Mouse (Mus musculus) midbrain, embryonic 10.5 days (tissue): ENCODE measurements around the gene Selenbp1. TPM values are rescaled to one million over a fixed set of nuclear protein-coding genes. Genes with fewer than 3 reads are reported as not detected.

ENCODE experiments used
- DNase-seq: peaks from one replicate; pipeline ENCODE4 v3.0.0-alpha.2; 2017; ENCODE audit warnings: low spot score
- H3K27ac ChIP-seq: fragments of 300-500 bp; sonication (generic); replicated peaks from 2 replicates; pipeline ENCODE4 v1.5.1; 2016; ENCODE audit warnings: mild to moderate bottlenecking
- H3K27me3 ChIP-seq: fragments of 300-500 bp; sonication (generic); 2 replicates; pipeline ENCODE4 v1.6.1; 2016; ENCODE audit warnings: low read depth, mild to moderate bottlenecking; ENCODE audit not compliant: poor library complexity, severe bottlenecking
- H3K36me3 ChIP-seq: fragments of 300-500 bp; sonication (generic); 2 replicates; pipeline ENCODE4 v1.6.1; 2016; ENCODE audit warnings: mild to moderate bottlenecking, moderate library complexity
- H3K4me1 ChIP-seq: fragments of 300-500 bp; sonication (generic); 2 replicates; pipeline ENCODE4 v1.6.1; 2016
- H3K4me3 ChIP-seq: fragments of 300-500 bp; sonication (generic); 2 replicates; pipeline ENCODE4 v1.5.1; 2016; ENCODE audit warnings: mild to moderate bottlenecking, moderate library complexity
- H3K9me3 ChIP-seq: fragments of 300-500 bp; sonication (generic); replicated peaks from 2 replicates; pipeline ENCODE4 v1.6.1; 2016; ENCODE audit warnings: mild to moderate bottlenecking
- WGBS: fragments of 180-500 bp; shearing (Covaris S2); methylation state at CpG from one replicate; pipeline ENCODE4 v1.1.7; 2016; 5-methylcytosine and 5-hydroxymethylcytosine counted together
- polyA plus RNA-seq: library from polyadenylated mRNA; unstranded; fragments of >200 nt; fragmentation: Nextera tagmentation; extraction: Ambion mirVana; gene quantifications from 2 replicates; pipeline ENCODE4 v1.2.1, GENCODE M21; 2016

Selenbp1 gene
- polyA plus RNA-seq, 1 experiment from 2014 or later = 4.2 TPM

- no peak for DNase-seq
- WGBS = 73% methylated on average over 1 of the region's 1 CpGs
- no peaks in the 10 kb centered on the region for H3K9me3 ChIP-seq
- no peak overlapping the region for H3K27ac ChIP-seq
- no peak overlapping the region for H3K4me3 ChIP-seq
- no peaks in the 10 kb centered on the region for H3K36me3 ChIP-seq
- no peaks in the 10 kb centered on the region for H3K4me1 ChIP-seq
- H3K27me3 ChIP-seq = no peaks in the 10 kb centered on the region
These were observed 33.0 kb downstream of the Selenbp1 start for GRCm38 (mm10) chr3:94965878-94966277.

DNA sequence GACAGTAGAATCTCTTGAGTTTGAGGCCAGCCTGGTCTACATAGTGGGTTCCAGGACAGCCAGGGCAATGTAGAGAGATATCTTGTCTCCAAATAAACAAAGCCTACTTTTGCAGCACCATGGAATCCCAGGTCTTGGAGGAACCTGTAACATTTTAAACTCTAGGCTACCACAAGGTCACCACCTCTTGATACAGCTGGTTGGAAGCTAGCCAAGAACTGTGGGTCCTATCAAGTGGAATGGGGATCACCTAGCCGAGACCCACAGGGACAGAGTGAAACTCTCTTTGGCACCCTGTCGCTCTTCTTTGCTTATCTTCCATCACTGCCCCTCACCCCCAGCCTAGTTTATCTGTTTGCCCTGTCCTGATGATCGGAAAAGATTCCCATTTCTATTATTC lies 39.7 kb downstream of the Selenbp1 start:
- no peak overlapping the region for H3K27ac ChIP-seq
- H3K27me3 ChIP-seq = no peaks in the 10 kb centered on the region
- 77% methylated on average over 3 of the region's 3 CpGs for WGBS
- H3K36me3 ChIP-seq = peaks cover 6% of the 10 kb centered on the region
- no peaks in the 10 kb centered on the region for H3K9me3 ChIP-seq
- H3K4me3 ChIP-seq = no peak overlapping the region
- no peak for DNase-seq
- H3K4me1 ChIP-seq = peaks cover 21% of the 10 kb centered on the region

- H3K4me1 ChIP-seq = peaks cover 21% of the 10 kb centered on the region
- no peaks in the 10 kb centered on the region for H3K9me3 ChIP-seq
- DNase-seq = no peak
- 75% methylated on average over 5 of the region's 5 CpGs for WGBS
- peak overlapping the region; percentile 93 for H3K4me3 ChIP-seq
- no peaks in the 10 kb centered on the region for H3K27me3 ChIP-seq
- H3K27ac ChIP-seq = peak overlapping the region; percentile 97; the same call in 1 of the 2 replicates
- H3K36me3 ChIP-seq = peaks cover 12% of the 10 kb centered on the region
These were observed 40.8 kb downstream of the Selenbp1 start for GRCm38 (mm10) chr3:94973620-94974019.

GRCm38 (mm10) chr3:94974026-94974527 lies 41.2 kb downstream of the Selenbp1 start:
- Histone ChIP-seq H3K4me3 (peak overlapping the region; percentile 93), H3K27me3 (no peaks in the 10 kb centered on the region), H3K9me3 (no peaks in the 10 kb centered on the region), H3K4me1 (peaks cover 21% of the 10 kb centered on the region), H3K36me3 (peaks cover 14% of the 10 kb centered on the region), H3K27ac (peak overlapping the region; percentile 97)
- no peak for DNase-seq
- 20% methylated on average over 9 of the region's 9 CpGs for WGBS

DNA sequence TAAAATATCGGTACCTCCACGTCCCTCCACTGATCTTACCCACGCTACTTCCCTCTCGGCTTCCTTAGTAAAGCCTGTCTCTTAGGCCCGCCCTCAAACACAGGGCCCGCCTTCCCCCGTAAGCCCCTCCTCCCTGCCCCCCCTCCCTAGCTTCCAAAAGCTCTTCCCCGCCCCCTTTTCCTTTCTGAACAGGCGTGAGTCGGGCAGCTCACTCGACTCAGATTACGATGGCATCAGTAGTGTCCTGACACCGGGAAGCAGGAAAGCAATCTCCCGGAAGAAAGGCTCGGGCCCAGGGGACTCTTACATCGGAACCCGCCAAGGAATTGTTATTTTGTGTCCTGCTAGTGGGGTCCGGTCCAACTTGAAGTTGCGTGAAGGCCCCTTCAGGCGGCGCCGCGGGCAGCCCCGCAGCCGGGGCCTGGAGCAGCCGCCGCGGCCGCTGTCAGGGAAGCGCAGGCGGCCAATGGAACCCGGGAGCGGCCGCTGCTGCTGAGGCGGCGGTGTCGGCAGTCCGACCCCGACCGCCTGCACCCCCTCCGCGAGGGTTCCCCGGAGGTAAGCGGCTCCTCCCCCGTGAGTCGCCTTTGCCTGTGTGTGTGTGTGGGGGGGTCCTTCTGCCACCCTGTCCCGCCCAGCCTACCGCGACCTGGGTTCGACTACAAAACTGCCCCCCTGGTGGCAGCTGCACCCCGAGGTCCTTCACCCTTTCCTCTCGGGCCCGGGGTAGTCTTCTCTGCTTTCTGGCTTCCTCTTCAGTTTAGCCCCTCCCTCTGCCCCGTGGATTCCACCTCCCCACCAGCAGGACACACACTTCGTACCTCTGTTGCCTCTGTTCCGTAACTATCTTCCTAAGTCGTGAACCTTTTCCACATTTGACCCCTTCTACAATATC lies 41.9 kb downstream of the Selenbp1 start, which contains the start of gene Pi4kb:
Gene Pi4kb, plus strand, starts transcription at position 204 of the 895 bp plus-strand sequence.
- peaks cover 18% of the 10 kb centered on the region for H3K36me3 ChIP-seq
- H3K27me3 ChIP-seq = no peaks in the 10 kb centered on the region
- peak; percentile 92 for DNase-seq
- H3K4me3 ChIP-seq = peak within 1 kb of the TSS; percentile 93
- H3K4me1 ChIP-seq = peaks cover 21% of the 10 kb centered on the region
- no peaks in the 10 kb centered on the region for H3K9me3 ChIP-seq
- H3K27ac ChIP-seq = peak within 1 kb of the TSS; percentile 97
- under 1% methylated on average over 57 of the region's 57 CpGs for WGBS

DNA sequence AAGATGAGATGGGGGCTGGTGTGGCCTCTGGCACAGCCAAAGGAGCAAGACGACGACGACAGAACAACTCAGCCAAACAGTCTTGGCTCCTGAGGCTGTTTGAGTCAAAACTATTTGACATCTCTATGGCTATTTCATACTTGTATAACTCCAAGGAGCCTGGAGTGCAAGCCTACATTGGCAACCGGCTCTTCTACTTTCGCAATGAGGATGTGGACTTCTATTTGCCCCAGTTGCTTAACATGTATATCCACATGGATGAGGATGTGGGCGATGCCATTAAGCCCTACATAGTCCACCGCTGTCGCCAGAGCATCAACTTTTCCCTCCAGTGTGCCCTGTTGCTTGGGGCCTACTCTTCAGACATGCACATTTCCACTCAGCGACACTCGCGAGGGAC lies 51.5 kb downstream of the Selenbp1 start:
- no peaks in the 10 kb centered on the region for H3K9me3 ChIP-seq
- H3K4me3 ChIP-seq = no peak overlapping the region
- peaks cover 4% of the 10 kb centered on the region for H3K4me1 ChIP-seq
- H3K36me3 ChIP-seq = peaks cover 82% of the 10 kb centered on the region
- no peaks in the 10 kb centered on the region for H3K27me3 ChIP-seq
- H3K27ac ChIP-seq = no peak overlapping the region
- 90% methylated on average over 11 of the region's 11 CpGs for WGBS
- DNase-seq = no peak

- H3K9me3 ChIP-seq = no peaks in the 10 kb centered on the region
- H3K4me1 ChIP-seq = peaks cover 5% of the 10 kb centered on the region
- H3K27me3 ChIP-seq = no peaks in the 10 kb centered on the region
- no peak overlapping the region for H3K27ac ChIP-seq
- no peak for DNase-seq
- WGBS = 93% methylated on average over 2 of the region's 2 CpGs
- no peak overlapping the region for H3K4me3 ChIP-seq
- H3K36me3 ChIP-seq = peaks cover 81% of the 10 kb centered on the region
These were observed 52.7 kb downstream of the Selenbp1 start for GRCm38 (mm10) chr3:94985513-94985912.

- Histone ChIP-seq H3K9me3 (no peaks in the 10 kb centered on the region), H3K4me3 (no peak overlapping the region), H3K27me3 (no peaks in the 10 kb centered on the region), H3K4me1 (peaks cover 5% of the 10 kb centered on the region), H3K27ac (no peak overlapping the region), H3K36me3 (peaks cover 76% of the 10 kb centered on the region)
- DNase-seq = no peak
These were observed 54.7 kb downstream of the Selenbp1 start for GRCm38 (mm10) chr3:94987578-94987977.

GRCm38 (mm10) chr3:94989159-94989761 lies 56.4 kb downstream of the Selenbp1 start:
- DNase-seq = no peak
- no peak overlapping the region for H3K4me3 ChIP-seq
- peaks cover 5% of the 10 kb centered on the region for H3K4me1 ChIP-seq
- H3K9me3 ChIP-seq = no peaks in the 10 kb centered on the region
- no peaks in the 10 kb centered on the region for H3K27me3 ChIP-seq
- WGBS = 62% methylated on average over 9 of the region's 9 CpGs
- peaks cover 80% of the 10 kb centered on the region for H3K36me3 ChIP-seq
- no peak overlapping the region for H3K27ac ChIP-seq

Other genes starting within 250 kb of the Selenbp1 start
- gene Selenbp2, start 239.5 kb upstream of the Selenbp1 start, polyA plus RNA-seq = not detected in 2 replicates
- 5.7 and 5.9 TPM in 2 replicates for gene Cgn, start 146.6 kb upstream of the Selenbp1 start, polyA plus RNA-seq
- 17.9 and 21.7 TPM in 2 replicates for gene Pogz, start 95.5 kb upstream of the Selenbp1 start, polyA plus RNA-seq
- 349 and 357 TPM in 2 replicates for gene Psmb4, start 46.1 kb upstream of the Selenbp1 start, polyA plus RNA-seq
- gene Rfx5, start 21.0 kb downstream of the Selenbp1 start, polyA plus RNA-seq = 4.9 and 5.1 TPM in 2 replicates
- 21.4 and 24.9 TPM in 2 replicates for gene Pi4kb, start 41.7 kb downstream of the Selenbp1 start, polyA plus RNA-seq
- gene Zfp687, start 82.4 kb downstream of the Selenbp1 start, polyA plus RNA-seq = 40.0 and 42.2 TPM in 2 replicates
- gene Psmd4, start 109.6 kb downstream of the Selenbp1 start, polyA plus RNA-seq = 341 and 345 TPM in 2 replicates
- 18.0 and 18.7 TPM in 2 replicates for gene Pip5k1a, start 173.9 kb downstream of the Selenbp1 start, polyA plus RNA-seq
- 278 and 290 TPM in 2 replicates for gene Vps72, start 178.0 kb downstream of the Selenbp1 start, polyA plus RNA-seq
- gene Tmod4, start 191.4 kb downstream of the Selenbp1 start, polyA plus RNA-seq = 0.27 and 0.88 TPM in 2 replicates
- gene Scnm1, start 201.0 kb downstream of the Selenbp1 start, polyA plus RNA-seq = 79.5 and 88.6 TPM in 2 replicates
- gene Lysmd1, start 201.0 kb downstream of the Selenbp1 start, polyA plus RNA-seq = 13.5 and 17.0 TPM in 2 replicates
- 1.8 and 3.0 TPM in 2 replicates for gene Tnfaip8l2, start 209.3 kb downstream of the Selenbp1 start, polyA plus RNA-seq
- gene Sema6c, start 227.4 kb downstream of the Selenbp1 start, polyA plus RNA-seq = 7.6 and 10.8 TPM in 2 replicates